Mouse (Mus musculus): ENCODE measurements around the gene Sez6l2.

DNA sequence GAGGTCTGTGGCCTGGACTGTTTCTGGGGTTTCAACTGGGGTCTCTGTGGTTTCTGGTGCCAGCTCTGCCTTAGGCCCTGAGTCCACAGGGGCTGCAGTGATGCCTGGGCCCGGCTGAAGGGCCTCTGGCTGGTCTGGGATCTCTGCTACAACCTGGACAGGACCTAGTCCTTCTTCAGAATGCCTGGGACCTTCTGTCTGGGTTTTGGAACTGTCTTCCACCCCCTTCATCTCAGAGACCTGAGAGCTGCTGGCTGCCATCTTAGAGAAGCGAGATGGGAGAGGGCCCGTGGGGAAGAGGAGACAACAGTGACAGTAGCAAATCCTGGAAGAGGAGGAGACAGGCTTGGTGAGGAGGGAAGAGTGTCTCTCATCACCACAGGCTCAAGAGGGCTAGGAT lies 69.7 kb downstream of the Sez6l2 start:
- no peak for TF ChIP-seq GATA1 (IDR thresholded peaks at IDR 0.05; ENCODE audit: borderline replicate concordance, low read length)
- TF ChIP-seq FLI1 (IDR thresholded peaks at IDR 0.05; ENCODE audit: low read length) = no peak

All from megakaryocyte, embryonic 14.5 days (primary cell).